Mouse (Mus musculus) kidney, adult 2 months (tissue): ENCODE results near the gene Cabp4. TPM values are rescaled to one million over a fixed set of nuclear protein-coding genes. Genes with fewer than 3 reads are reported as not detected.

ENCODE experiments used
- DNase-seq: peaks from one replicate; pipeline ENCODE4 v3.0.0; 2021
- H3K27ac ChIP-seq: fragments of 200-500 bp; 2 replicates; pipeline ENCODE4 v1.5.1; 2012; ENCODE audit warnings: low read depth, low read length, control low read depth, inconsistent platforms; ENCODE audit not compliant: insufficient read depth
- H3K27me3 ChIP-seq: fragments of 200-500 bp; replicated peaks from 2 replicates; pipeline ENCODE4 v1.6.1; 2012; ENCODE audit warnings: mild to moderate bottlenecking, moderate library complexity, low read length, inconsistent platforms; ENCODE audit not compliant: control insufficient read depth, insufficient read depth
- H3K36me3 ChIP-seq: fragments of 200-500 bp; 2 replicates; pipeline ENCODE4 v1.6.1; 2012; ENCODE audit warnings: mild to moderate bottlenecking, moderate library complexity, low read length, inconsistent platforms; ENCODE audit not compliant: control insufficient read depth, insufficient read depth
- H3K4me1 ChIP-seq: fragments of 200-500 bp; 2 replicates; pipeline ENCODE4 v1.6.1; 2011; ENCODE audit warnings: low read length; ENCODE audit not compliant: control insufficient read depth, insufficient read depth
- H3K4me3 ChIP-seq: fragments of 200-500 bp; 2 replicates; pipeline ENCODE4 v1.5.1; 2011; ENCODE audit warnings: mild to moderate bottlenecking, low read depth, low read length, control low read depth; ENCODE audit not compliant: insufficient read depth
- CTCF ChIP-seq: fragments of 200-500 bp; conservative IDR thresholded peaks from 2 replicates; pipeline ENCODE4 v1.5.1; 2011; ENCODE audit warnings: low read depth, mild to moderate bottlenecking, control low read depth, low read length, moderate library complexity, mixed read lengths; ENCODE audit not compliant: insufficient read depth, insufficient read length
- POLR2A ChIP-seq: fragments of 200-500 bp; IDR thresholded peaks from one replicate; pipeline ENCODE4 v1.6.1; 2011; ENCODE audit warnings: low read depth, low read length, control low read depth
- WGBS: fragments of 180-500 bp; shearing (Covaris S2); methylation state at CpG from one replicate; pipeline ENCODE4 v1.1.7; 2018; 5-methylcytosine and 5-hydroxymethylcytosine counted together
- polyA plus RNA-seq: library from polyadenylated mRNA; depleted of rRNA; stranded (reverse); fragments of >200 nt; gene quantifications from 2 replicates; pipeline ENCODE4 v1.2.3, GENCODE M21; 2012

Gene Cabp4
- polyA plus RNA-seq, 1 experiment: 0.20 TPM

- no peak overlapping the region for H3K4me3 ChIP-seq
- WGBS: 53% methylated on average over 13 of the region's 13 CpGs
- DNase-seq: no peak
- peaks cover 5% of the 10 kb centered on the region; the same call in 1 of the 2 replicates for H3K4me1 ChIP-seq
- peak overlapping the region; percentile 48 for H3K27ac ChIP-seq
- no peaks in the 10 kb centered on the region for H3K27me3 ChIP-seq
- TF ChIP-seq POLR2A (no peak), CTCF (no peak)
- H3K36me3 ChIP-seq: no peaks in the 10 kb centered on the region
Measured at GRCm38 (mm10) chr19:4171393-4172290, 27.8 kb upstream of the Cabp4 start.

GRCm38 (mm10) chr19:4170723-4171392 is 27.0 kb upstream of the Cabp4 start:
- H3K27ac ChIP-seq: no peak overlapping the region
- no peak for TF ChIP-seq CTCF
- TF ChIP-seq POLR2A: no peak
- H3K36me3 ChIP-seq: no peaks in the 10 kb centered on the region
- peaks cover 5% of the 10 kb centered on the region; the same call in 1 of the 2 replicates for H3K4me1 ChIP-seq
- 90% methylated on average over 10 of the region's 10 CpGs for WGBS
- DNase-seq: no peak
- no peak overlapping the region for H3K4me3 ChIP-seq
- H3K27me3 ChIP-seq: no peaks in the 10 kb centered on the region

GRCm38 (mm10) chr19:4169810-4170209 is 26.0 kb upstream of the Cabp4 start:
- Histone ChIP-seq H3K36me3 (no peaks in the 10 kb centered on the region), H3K27me3 (no peaks in the 10 kb centered on the region), H3K4me3 (peak overlapping the region; percentile 62), H3K27ac (peak overlapping the region; percentile 87), H3K4me1 (peaks cover 5% of the 10 kb centered on the region; the same call in 1 of the 2 replicates)
- 4% methylated on average over 27 of the region's 27 CpGs for WGBS
- TF ChIP-seq POLR2A (no peak), CTCF (no peak)
- no peak for DNase-seq

GRCm38 (mm10) chr19:4169378-4169784 is 25.5 kb upstream of the Cabp4 start:
- WGBS: 1% methylated on average over 43 of the region's 43 CpGs
- peak; percentile 100 for DNase-seq
- Histone ChIP-seq H3K36me3 (no peaks in the 10 kb centered on the region), H3K4me3 (peak overlapping the region; percentile 62), H3K4me1 (peaks cover 5% of the 10 kb centered on the region; the same call in 1 of the 2 replicates), H3K27ac (peak overlapping the region; percentile 87), H3K27me3 (no peaks in the 10 kb centered on the region)
- TF ChIP-seq CTCF (peak; percentile 81), POLR2A (peak; percentile 67)

- 88% methylated on average over 9 of the region's 9 CpGs for WGBS
- no peak overlapping the region for H3K27ac ChIP-seq
- H3K4me1 ChIP-seq: peaks cover 13% of the 10 kb centered on the region; the same call in 1 of the 2 replicates
- DNase-seq: no peak
- no peak overlapping the region for H3K4me3 ChIP-seq
- H3K36me3 ChIP-seq: no peaks in the 10 kb centered on the region
- no peak for TF ChIP-seq POLR2A
- TF ChIP-seq CTCF: no peak
- no peaks in the 10 kb centered on the region for H3K27me3 ChIP-seq
Measured at GRCm38 (mm10) chr19:4166678-4167476, 23.0 kb upstream of the Cabp4 start.

DNA sequence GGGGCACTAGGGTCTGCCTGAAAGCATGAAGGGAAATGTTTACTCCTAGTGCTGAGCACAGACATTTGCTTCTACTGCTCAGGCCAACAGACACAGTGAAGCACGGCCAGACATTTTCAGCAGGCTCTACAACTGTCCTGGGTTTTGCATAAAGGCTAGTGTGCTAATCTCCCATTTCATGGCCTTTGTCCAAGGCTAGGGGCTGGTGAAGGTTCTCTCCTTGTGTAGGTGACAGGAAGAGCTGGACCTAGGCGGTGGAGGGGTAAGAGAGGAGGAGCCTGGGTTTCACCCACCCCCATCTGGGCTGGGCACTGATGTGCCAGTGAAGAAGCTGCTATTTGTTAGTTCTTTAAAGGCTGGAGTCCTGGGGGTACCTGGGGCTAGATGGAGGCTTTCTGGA is 20.9 kb upstream of the Cabp4 start:
- H3K27me3 ChIP-seq: no peaks in the 10 kb centered on the region
- WGBS: 76% methylated on average over 2 of the region's 2 CpGs
- no peak overlapping the region for H3K4me3 ChIP-seq
- H3K36me3 ChIP-seq: no peaks in the 10 kb centered on the region
- peaks cover 7% of the 10 kb centered on the region; the same call in 1 of the 2 replicates for H3K4me1 ChIP-seq
- H3K27ac ChIP-seq: no peak overlapping the region
- no peak for DNase-seq
- TF ChIP-seq CTCF: no peak
- no peak for TF ChIP-seq POLR2A
